ENCODE assay signal across 11 mouse cellular contexts in genomic region chr8:71296188-71296621, GRCm38 (mm10). TPM values are rescaled to one million over a fixed set of nuclear protein-coding genes. Genes with fewer than 3 reads are reported as not detected.
DNase-seq lines count a peak whose midpoint lies in the region; ATAC-seq and TF ChIP-seq lines count a peak whose summit lies in the region.
"Had no signal": no experiment of that assay in that cellular context is flagged by ENCODE, and none has a peak within 500 bp of the region (broad histone marks: within the 10 kb centered on the region; RNA-seq: fewer than 3 reads in every experiment).

No protein-coding gene starts in this region.

- no peak for TF ChIP-seq CTCF in bone marrow macrophage, adult 2 months (IDR thresholded peaks at IDR 0.05; ENCODE audit: low read depth, low read length)
- no peak for TF ChIP-seq CTCF in left cerebral cortex, adult 2 months (IDR thresholded peaks at IDR 0.05)

- H3K9me3 ChIP-seq in stomach, embryonic 16.5 days (replicated peaks; ENCODE audit: control insufficient read depth, low read length): no peaks in the 10 kb centered on the region
- H3K9me3 ChIP-seq: forebrain, embryonic 15.5 days; limb, embryonic 13.5 days had no signal

- H3K4me3 ChIP-seq in bone marrow macrophage, adult 2 months (ENCODE audit: insufficient read depth, low read length): no peak overlapping the region
- H3K4me3 ChIP-seq in macrophage (ENCODE audit: inconsistent target): no peak overlapping the region
- H3K4me3 ChIP-seq in stomach, embryonic 16.5 days (replicated peaks; ENCODE audit: low read length): no peak overlapping the region
- no peak overlapping the region for H3K4me3 ChIP-seq in left cerebral cortex, adult 2 months
- H3K4me3 ChIP-seq: forebrain, embryonic 15.5 days; limb, embryonic 13.5 days had no signal

- H3K9ac ChIP-seq in stomach, embryonic 16.5 days (ENCODE audit: low read length): no peak overlapping the region
- H3K9ac ChIP-seq: forebrain, embryonic 15.5 days; limb, embryonic 13.5 days had no signal

- H3K27ac ChIP-seq in bone marrow macrophage, adult 2 months (ENCODE audit: insufficient read depth, low read depth, low read length): peak overlapping the region; percentile 96
- peak overlapping the region; percentile 99 for H3K27ac ChIP-seq in macrophage
- H3K27ac ChIP-seq in stomach, embryonic 16.5 days (ENCODE audit: low read length): peak overlapping the region; percentile 37; the same call in 1 of the 2 replicates
- no peak overlapping the region for H3K27ac ChIP-seq in left cerebral cortex, adult 2 months
- H3K27ac ChIP-seq: forebrain, embryonic 15.5 days; limb, embryonic 13.5 days had no signal

- H3K4me1 ChIP-seq in bone marrow macrophage, adult 2 months (ENCODE audit: control insufficient read depth, insufficient read depth, low read length): peaks cover 69% of the 10 kb centered on the region
- no peaks in the 10 kb centered on the region for H3K4me1 ChIP-seq in stomach, embryonic 16.5 days (ENCODE audit: control insufficient read depth, insufficient read depth, low read length)
- H3K4me1 ChIP-seq: forebrain, embryonic 15.5 days; limb, embryonic 13.5 days had no signal

- H3K36me3 ChIP-seq in macrophage (ENCODE audit: inconsistent target): peaks cover 10% of the 10 kb centered on the region
- H3K36me3 ChIP-seq in stomach, embryonic 16.5 days (ENCODE audit: control insufficient read depth, insufficient read depth, low read length): peaks cover 9% of the 10 kb centered on the region

- no peak for TF ChIP-seq POLR2A in bone marrow macrophage, adult 2 months (IDR thresholded peaks at IDR 0.05; ENCODE audit: borderline replicate concordance, low read depth, low read length)

- 5% methylated on average over 2 of the region's 2 CpGs for WGBS in macrophage (ENCODE audit: missing documents)
- 89% methylated on average over 2 of the region's 2 CpGs for WGBS in stomach, embryonic 16.5 days

- peak; percentile 75 for DNase-seq in layer of hippocampus, adult 9-11 months
- no peak for DNase-seq in layer of hippocampus, postnatal 25 days (ENCODE audit: extremely low spot score in 1 of 2, low spot score in 1 of 2)
- DNase-seq in left cerebral cortex, adult 2 months (ENCODE audit: extremely low spot score in 1 of 2, low spot score in 2 of 2): no peak
- no peak for DNase-seq in ovary, adult 18-20 months (ENCODE audit: low spot score)
- DNase-seq: kidney, postnatal 4 days had no signal

- H3K79me2 ChIP-seq in macrophage (ENCODE audit: inconsistent target): peaks cover 91% of the 10 kb centered on the region

- no peaks in the 10 kb centered on the region for H3K27me3 ChIP-seq in stomach, embryonic 16.5 days (ENCODE audit: control insufficient read depth, insufficient read depth, low read length)
- H3K27me3 ChIP-seq: forebrain, embryonic 15.5 days; limb, embryonic 13.5 days had no signal

- H3K4me2 ChIP-seq in stomach, embryonic 16.5 days (ENCODE audit: low read depth, low read length): no peak overlapping the region
- H3K4me2 ChIP-seq: forebrain, embryonic 15.5 days; limb, embryonic 13.5 days had no signal

- no peak for ATAC-seq in stomach, embryonic 16.5 days (ENCODE audit: insufficient read depth, low FRiP score)
- ATAC-seq: forebrain, embryonic 15.5 days; inflammation-experienced regulatory T-cells, adult 6 months had no signal

- intact Hi-C loops in left cerebral cortex, adult 2 months (cut with DNase I): no loop called here

RNA-seq across cellular contexts. Expression of gene Haus8, which starts 23.5 kb away (rescaled TPM):
- 10 to 100 TPM; 13.2 TPM for total RNA-seq in layer of hippocampus, postnatal 25 days (2021)
- 77.6 and 77.8 TPM in 2 replicates for polyA plus RNA-seq in bone marrow macrophage, adult 2 months (2012; ENCODE audit: insufficient read depth, insufficient read length, missing spikeins)
- 10 to 100 TPM in 25 of 26 experiments, 1 to 10 TPM in 1; 3.3 to 96.5 (median 47.3) TPM for total RNA-seq in macrophage (2018; cell fraction: chromatin; rRNA removed)
- 10 to 100 TPM; 25.2 to 59.1 (median 38.7) TPM for total RNA-seq in macrophage (2018; cell fraction: cytosol; rRNA removed)
- 10 to 100 TPM in 25 of 26 experiments, 1 to 10 TPM in 1; 8.6 to 61.0 (median 33.6) TPM for total RNA-seq in macrophage (2018; cell fraction: nucleus; rRNA removed)
- 38.3 to 72.4 TPM (median 41.3 TPM) in 3 replicates for polyA plus RNA-seq in macrophage (2018)
- 46.4 and 55.4 TPM in 2 replicates for polyA plus RNA-seq in stomach, embryonic 16.5 days (2015; fragmentation: Nextera tagmentation; extraction: Ambion mirVana)
- 10 to 100 TPM; 10.0 to 14.7 TPM for total RNA-seq in left cerebral cortex, adult 2 months (2021)

RNA-seq across cellular contexts. Expression of gene Myo9b, which starts 23.7 kb away (rescaled TPM):
- 10 to 100 TPM; 26.8 to 35.6 TPM for total RNA-seq in layer of hippocampus, postnatal 25 days (2021)
- 94.0 and 107 TPM in 2 replicates for polyA plus RNA-seq in bone marrow macrophage, adult 2 months (2012; ENCODE audit: insufficient read depth, insufficient read length, missing spikeins)
- 100 to 1,000 TPM; 236 to 753 (median 362) TPM for total RNA-seq in macrophage (2018; cell fraction: chromatin; rRNA removed)
- total RNA-seq in macrophage (2018; cell fraction: cytosol; rRNA removed): 100 to 1,000 TPM in 21 of 26 experiments, 10 to 100 TPM in 5; 78.0 to 159 (median 121) TPM
- 100 to 1,000 TPM; 161 to 375 (median 242) TPM for total RNA-seq in macrophage (2018; cell fraction: nucleus; rRNA removed)
- 89.8 to 105 TPM (median 97.3 TPM) in 3 replicates for polyA plus RNA-seq in macrophage (2018)
- polyA plus RNA-seq in stomach, embryonic 16.5 days (2015; fragmentation: Nextera tagmentation; extraction: Ambion mirVana): 18.7 and 19.1 TPM in 2 replicates
- 10 to 100 TPM; 34.6 to 39.7 TPM for total RNA-seq in left cerebral cortex, adult 2 months (2021)
